Mouse (Mus musculus): ENCODE results near the gene Tbx21.

Gene Tbx21

DNA sequence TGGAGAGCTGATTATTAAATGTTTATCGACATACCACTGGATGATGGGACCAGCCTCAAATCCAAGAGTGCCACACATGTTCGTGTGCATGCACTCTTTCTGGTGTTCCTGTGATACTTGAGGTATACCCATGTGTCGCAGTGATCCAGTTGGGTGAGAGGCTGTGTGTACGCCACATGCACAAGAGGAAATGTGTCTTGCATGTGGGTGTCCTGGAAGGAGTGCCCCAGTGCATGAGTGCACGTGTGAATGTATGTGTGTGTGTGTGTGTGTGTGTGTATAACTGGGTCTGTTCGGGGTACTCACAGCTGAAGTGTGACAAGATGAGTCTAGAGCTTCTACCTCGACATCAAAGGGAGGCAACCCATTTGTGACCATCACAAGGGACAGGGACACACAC lies 15.2 kb upstream of the Tbx21 start:
- no peak for DNase-seq

DNA sequence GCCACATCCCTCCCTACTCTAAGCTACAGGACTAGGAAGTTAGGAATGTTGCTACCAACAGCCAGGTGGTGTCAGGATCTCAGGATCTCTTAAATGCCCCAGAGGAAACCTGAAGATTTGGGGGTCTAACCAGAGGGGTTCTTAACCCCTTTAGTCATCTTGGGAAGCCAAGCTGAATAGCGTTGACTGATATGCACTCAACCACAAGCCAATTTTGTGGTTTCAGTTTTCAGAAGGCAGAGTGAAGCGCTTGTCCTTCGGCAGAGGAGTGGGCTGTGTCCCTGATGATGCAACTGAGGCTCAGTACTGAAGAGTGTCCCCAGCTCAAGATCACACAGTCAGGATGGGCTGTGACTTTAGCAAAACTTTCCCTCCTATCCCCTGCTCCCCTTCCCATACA lies 13.8 kb upstream of the Tbx21 start:
- DNase-seq: no peak

DNA sequence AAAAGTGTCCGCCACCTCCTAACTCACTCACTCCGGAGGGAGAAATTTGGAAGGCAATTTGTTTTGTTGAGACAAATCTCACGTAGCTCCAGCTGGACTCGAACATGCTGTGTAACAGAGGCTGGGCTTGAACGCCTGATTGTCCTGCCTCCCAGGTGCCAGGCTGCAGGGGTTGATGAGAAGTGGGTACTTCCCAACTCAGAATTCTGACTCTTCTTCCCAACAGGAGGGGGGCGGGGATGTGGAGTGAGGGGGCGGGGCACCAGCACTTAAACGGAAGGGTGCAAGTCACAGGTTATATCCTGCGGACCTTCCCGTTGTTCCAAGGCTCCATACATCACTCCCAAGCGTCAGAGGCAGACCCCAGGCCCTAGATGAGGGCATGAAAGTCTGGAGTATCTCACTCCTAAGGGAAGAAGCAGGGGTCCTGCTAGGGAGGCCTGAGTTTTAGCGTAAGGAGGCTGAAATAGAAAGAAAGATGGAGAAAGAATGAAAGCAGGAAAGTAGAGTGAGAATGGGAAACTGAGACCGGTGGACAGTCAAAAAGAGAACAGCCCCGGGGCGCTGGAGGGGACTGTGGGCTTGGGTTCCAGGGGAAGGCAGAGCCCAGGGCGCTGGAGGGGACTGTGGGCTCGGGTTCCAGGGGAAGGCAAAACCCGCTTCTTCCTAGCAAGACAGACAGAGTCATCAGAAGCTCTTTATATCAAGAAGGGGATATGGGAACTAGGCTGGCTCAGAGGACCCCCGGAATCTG lies 12.5 kb upstream of the Tbx21 start:
- DNase-seq: no peak

GRCm38 (mm10) chr11:97126645-97127468 lies 11.7 kb upstream of the Tbx21 start:
- peak; percentile 13 for DNase-seq

DNA sequence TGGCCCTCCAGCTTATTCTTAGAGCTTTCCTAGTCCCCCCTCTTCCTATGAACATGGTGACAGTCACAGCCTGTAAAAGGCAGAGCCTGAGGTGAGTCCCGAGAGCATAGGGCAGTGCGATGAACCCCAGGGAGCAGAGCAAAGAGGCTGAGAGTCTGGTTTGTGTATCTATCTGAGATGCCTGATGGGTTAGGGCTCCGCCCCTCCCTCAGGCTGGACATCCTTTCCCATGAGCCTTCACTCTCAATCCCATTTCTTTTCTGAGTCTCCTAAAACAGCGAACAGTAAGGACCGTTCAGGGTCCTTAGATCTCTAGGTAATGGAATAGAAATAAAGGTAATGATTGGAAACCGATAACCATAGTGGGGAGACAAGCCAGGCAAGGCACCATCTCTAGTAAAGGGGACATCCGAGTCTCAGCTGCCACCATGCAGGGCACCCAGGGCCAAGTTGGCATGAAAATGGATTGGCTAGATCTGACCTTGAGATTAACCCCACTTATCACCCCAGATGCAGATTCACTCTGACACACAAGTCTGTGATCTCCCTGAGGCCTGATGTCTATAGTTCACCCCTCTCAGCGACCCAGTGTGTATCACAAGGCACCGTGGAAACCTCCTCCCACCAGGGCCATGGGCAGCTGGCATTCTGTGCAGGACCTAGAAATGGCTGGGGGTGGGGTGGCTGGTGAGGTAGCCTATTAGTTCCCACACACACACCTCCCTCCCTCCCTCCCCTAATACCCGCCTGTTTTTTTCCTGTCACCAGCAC lies 9.3 kb upstream of the Tbx21 start:
- DNase-seq: no peak

DNA sequence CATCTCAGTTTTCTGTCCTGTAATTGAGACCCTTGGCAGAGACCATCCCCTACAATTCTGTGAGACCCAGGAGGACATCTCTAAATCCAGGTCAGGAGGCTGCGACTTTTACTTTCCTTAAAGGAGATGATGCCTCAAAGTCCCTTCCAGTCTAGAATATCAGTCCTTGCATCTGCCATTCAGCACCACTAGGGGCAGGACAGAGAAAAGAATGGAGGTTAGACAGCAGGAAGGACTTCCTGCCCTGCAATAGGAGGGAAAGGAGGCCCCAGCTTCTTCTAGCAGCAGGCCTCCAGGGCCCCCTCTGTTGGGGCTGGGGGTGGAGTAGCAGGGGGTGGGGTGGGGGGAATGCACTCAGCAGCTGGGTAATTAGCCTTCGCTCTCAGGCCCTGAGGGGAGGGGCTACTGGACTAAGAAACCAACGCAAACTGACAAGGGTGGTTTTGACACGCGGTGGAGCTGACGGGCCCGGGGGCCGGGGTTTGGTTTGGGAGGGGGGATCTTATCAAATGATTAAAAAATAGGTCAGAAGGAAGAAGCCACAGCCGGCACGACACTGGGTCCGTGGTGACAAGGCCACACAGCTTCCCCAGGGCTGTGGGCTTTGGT lies 8.3 kb upstream of the Tbx21 start:
- no peak for DNase-seq

DNA sequence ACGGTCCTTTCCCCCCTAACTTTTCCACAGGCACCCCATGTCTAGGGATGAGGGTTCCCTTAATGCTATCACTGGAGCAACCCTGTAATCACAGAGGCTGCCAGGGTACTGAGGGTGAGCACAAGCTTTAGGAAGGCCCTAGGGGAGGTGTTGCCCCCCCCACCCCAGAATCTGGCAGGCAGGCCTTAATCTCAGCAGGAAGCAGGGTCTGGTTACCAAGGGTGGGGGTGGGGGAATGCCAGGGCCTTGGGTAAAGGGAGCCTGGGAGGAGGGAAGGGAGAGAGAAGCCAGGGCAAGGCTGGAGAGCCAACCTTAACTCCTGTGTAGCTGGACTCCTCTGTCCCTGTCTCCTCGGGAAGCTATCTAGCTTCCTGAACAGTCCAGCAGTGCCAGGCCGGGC lies 5.5 kb upstream of the Tbx21 start:
- DNase-seq: no peak

DNA sequence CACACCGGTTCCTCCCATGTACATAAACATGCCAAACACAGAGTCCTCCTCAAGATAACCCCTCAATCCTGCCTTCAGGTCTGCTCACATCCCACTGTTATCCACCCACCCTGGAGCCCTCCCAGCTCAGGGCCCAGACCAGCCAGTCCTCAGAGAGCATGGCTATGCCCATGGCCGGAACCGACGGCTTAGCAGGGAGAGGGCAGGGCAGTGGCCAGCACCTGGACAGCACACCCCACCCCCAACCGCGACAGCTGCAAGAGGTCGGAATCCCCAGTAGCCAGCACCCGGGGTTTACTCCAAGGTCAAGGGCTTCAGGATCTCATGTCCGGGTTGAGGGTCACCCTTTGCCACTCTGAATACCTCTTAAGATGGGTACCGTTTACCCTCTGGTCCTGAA lies 5.1 kb upstream of the Tbx21 start:
- DNase-seq: no peak

DNA sequence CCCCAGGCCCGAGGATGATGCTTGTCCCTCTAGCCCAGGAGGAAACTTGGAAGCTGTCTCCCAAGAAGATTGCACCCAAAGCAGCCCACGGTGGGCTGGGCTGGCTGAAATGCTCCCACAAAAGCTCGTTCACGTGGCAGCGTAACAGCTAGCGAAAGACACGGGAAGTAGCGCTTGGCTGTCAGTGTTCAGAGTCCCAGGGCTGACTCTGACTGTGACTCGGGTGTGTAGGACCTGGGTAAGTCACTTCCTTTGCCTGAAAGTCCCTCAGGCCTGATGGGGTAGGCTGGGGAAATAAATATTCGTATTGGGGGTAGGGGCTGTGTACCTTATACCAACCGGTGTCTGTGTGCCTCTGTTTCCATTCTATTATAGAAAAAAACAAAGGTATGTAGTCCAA lies 666 bp upstream of the Tbx21 start:
- no peak for DNase-seq

DNA sequence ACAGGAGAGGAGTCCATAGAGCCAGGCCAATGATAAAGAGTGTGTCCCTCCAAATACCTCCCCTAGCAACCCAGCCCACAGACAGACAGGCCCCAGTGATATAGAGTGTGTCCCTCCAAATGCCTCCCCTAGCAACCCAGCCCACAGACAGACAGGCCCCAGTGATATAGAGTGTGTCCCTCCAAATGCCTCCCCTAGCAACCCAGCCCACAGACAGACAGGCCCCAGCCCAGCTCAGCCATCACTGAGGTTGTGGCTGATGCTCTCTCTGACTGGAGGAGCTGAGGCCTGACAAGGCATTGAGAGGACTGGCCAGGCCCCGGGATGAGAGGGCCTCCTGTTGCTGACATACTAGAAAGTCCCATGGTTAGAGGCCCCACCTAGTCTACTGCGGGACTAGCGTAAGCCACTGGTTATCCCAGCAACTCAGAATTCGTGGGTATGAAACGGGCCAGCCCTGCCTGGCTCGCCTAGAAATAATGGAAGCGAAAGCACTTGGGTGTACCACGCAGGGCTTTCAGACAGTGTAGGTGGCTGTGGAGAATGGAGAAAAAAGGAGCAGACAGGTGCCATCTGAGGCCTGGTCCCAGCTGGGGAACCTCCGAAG lies 2.5 kb downstream of the Tbx21 start:
- no peak for DNase-seq

- no peak for DNase-seq
These were observed 6.2 kb downstream of the Tbx21 start for GRCm38 (mm10) chr11:97108976-97109375.

- DNase-seq: no peak
These were observed 11.0 kb downstream of the Tbx21 start for GRCm38 (mm10) chr11:97104091-97104483.

GRCm38 (mm10) chr11:97103163-97104090 lies 11.7 kb downstream of the Tbx21 start:
- no peak for DNase-seq

DNA sequence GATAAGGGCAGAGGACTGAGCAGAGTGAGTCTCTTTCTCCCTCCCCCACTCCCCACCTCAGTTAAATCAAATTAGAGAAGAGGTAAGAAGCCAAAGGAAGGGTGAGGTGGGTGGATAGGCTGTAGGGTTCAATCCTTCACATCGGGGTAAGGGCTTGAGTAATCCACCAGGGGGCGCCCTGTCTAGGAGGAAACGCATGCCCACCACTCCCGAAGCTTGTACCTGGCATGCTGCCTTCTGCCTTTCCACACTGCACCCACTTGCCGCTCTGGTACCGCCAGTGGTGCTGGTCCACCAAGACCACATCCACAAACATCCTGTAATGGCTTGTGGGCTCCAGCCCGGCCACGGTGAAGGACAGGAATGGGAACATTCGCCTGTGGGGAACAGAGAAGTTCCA lies 13.4 kb downstream of the Tbx21 start:
- peak; percentile 64 for DNase-seq

DNA sequence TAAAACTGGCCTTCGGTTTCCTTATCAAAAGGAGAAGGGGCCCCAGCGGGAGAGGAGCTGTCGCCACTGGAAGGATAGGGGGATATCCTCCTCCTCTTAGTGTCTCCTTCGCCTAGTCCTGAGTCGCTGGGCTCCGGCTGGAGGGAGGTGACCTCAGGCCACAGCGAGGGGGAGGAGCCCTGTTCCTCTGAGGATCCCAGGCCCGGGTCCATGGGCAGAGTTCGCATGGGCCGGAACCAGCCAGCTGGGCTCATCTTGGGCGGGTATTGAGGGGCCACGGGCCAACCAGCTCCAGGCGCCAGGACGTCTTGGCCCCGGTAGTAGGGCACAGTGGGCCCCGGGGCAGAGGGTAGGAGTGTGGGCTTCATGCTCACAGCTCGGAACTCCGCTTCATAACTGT lies 16.3 kb downstream of the Tbx21 start:
- no peak for DNase-seq

GRCm38 (mm10) chr11:97094600-97094999 lies 20.5 kb downstream of the Tbx21 start:
- DNase-seq: no peak

- no peak for DNase-seq
These were observed 28.8 kb downstream of the Tbx21 start for GRCm38 (mm10) chr11:97086365-97086764.

DNA sequence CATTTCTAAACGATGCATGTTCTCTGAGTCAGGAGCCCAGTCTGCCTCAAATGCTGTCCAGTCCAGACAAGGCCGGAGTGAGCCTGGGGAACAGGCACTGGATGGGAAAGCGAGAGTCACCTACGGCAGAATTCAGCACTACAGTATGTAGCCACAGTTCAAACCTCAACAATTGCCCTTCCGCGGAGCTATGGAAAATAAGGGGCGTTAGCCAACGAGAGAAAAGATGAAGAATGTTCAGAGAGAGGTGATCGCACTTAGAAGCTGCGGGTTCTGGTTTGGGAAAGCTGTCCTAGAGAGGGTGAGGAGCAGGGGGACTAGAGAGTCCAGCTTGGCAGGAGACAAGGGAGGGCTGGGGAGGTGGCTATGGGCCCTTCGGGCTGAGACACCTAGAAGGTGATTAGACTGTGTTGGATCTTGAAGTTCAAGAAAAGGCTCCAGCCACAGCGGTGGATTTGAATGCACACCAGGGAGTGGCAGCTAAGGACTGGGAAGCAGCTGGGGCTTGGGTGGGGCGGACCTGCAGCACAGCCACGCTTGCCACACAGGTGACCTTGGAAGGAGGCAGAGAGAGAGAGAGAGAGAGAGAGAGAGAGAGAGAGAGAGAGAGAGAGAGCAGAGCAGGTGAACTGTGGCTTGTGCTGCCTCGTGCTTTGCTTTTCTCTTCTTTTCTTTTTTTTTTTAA lies 30.2 kb downstream of the Tbx21 start:
- DNase-seq: no peak

DNA sequence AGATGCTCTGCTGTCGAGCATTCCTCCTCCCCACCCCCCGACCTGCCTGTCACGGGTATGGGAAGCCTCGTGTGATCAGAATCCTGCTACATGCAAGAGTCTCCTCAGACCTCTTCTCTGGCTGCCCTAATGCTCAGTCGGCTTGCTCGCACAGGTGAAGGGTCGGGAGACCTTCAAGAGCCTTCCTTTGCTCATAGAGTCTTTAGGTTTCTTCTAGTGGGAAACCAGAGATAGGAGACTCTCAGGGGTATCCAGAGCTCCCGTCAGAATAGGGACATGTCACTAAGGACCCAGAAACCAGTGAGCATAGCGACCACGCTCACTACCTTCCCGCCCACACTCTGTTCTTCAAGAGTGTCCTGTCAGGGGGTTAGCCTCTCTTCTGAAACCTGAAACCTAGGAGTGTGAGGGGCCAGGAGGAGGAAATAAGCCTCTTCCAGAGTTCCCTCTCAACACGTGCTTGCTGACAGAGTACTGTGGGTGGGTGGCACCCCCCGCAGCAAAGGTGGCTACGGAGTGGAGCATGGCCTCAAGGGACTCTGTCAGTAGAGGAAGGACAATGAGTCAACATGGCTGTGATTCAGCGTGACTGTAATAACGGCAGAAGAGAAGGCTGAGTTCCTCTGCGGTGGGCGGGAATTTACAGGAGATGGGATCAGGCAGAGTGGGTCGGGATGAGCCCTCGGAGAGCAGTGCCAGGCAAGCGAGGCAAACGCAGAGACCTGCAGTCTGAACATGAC lies 31.6 kb downstream of the Tbx21 start:
- no peak for DNase-seq

- DNase-seq: peak; percentile 55
These were observed 32.2 kb downstream of the Tbx21 start for GRCm38 (mm10) chr11:97082977-97083376.

All from cerebellum, adult 8-10 months (tissue).